ENCODE assay signal across 10 mouse cellular contexts in genomic region chr9:112111610-112112009, GRCm38 (mm10).
DNase-seq lines count a peak whose midpoint lies in the region; ATAC-seq and TF ChIP-seq lines count a peak whose summit lies in the region.
"Had no signal": no experiment of that assay in that cellular context is flagged by ENCODE, and none has a peak within 500 bp of the region (broad histone marks: within the 10 kb centered on the region; RNA-seq: fewer than 3 reads in every experiment).

No protein-coding gene starts in this region.

- no peak overlapping the region for H3K9ac ChIP-seq in hindbrain, postnatal 0 days (replicated peaks; ENCODE audit: low read length)
- no peak overlapping the region for H3K9ac ChIP-seq in ES-E14 (ENCODE audit: insufficient read depth, low read depth, low read length, poor library complexity, severe bottlenecking)
- H3K9ac ChIP-seq in liver, embryonic 13.5 days = no peak overlapping the region
- H3K9ac ChIP-seq: hindbrain, embryonic 15.5 days had no signal

- H3K9me3 ChIP-seq in hindbrain, postnatal 0 days (ENCODE audit: low read length) = no peaks in the 10 kb centered on the region
- no peaks in the 10 kb centered on the region for H3K9me3 ChIP-seq in hindbrain, embryonic 10.5 days
- H3K9me3 ChIP-seq in ES-E14 (ENCODE audit: control insufficient read depth, insufficient read depth, low read depth, low read length) = no peaks in the 10 kb centered on the region
- H3K9me3 ChIP-seq in liver, embryonic 13.5 days (replicated peaks) = no peaks in the 10 kb centered on the region
- H3K9me3 ChIP-seq: hindbrain, embryonic 15.5 days had no signal

- 94% methylated on average over 5 of the region's 5 CpGs for WGBS in hindbrain, postnatal 0 days
- WGBS in hindbrain, embryonic 10.5 days = 91% methylated on average over 5 of the region's 5 CpGs
- WGBS in liver, embryonic 13.5 days (ENCODE audit: insufficient replicate concordance) = 66% methylated on average over 5 of the region's 5 CpGs

- H3K4me3 ChIP-seq in hindbrain, postnatal 0 days (ENCODE audit: low read length) = no peak overlapping the region
- H3K4me3 ChIP-seq in hindbrain, embryonic 10.5 days = no peak overlapping the region
- no peak overlapping the region for H3K4me3 ChIP-seq in ES-E14 (ENCODE audit: insufficient read depth in 1 of 2, low read depth in 1 of 2, low read length in 2 of 2, poor library complexity in 1 of 2, severe bottlenecking in 1 of 2)
- H3K4me3 ChIP-seq in liver, embryonic 13.5 days (replicated peaks) = no peak overlapping the region
- H3K4me3 ChIP-seq: hindbrain, embryonic 15.5 days had no signal

- ATAC-seq in hindbrain, postnatal 0 days = no peak
- no peak for ATAC-seq in liver, embryonic 13.5 days (ENCODE audit: low read depth)

- H3K36me3 ChIP-seq in hindbrain, postnatal 0 days (ENCODE audit: insufficient read depth, low read length) = peaks cover 6% of the 10 kb centered on the region; the same call in 1 of the 2 replicates
- H3K36me3 ChIP-seq in hindbrain, embryonic 10.5 days = no peaks in the 10 kb centered on the region
- H3K36me3 ChIP-seq in ES-E14 (ENCODE audit: control insufficient read depth, insufficient read depth, low read length, poor library complexity, severe bottlenecking) = no peaks in the 10 kb centered on the region
- no peaks in the 10 kb centered on the region for H3K36me3 ChIP-seq in liver, embryonic 13.5 days
- H3K36me3 ChIP-seq: hindbrain, embryonic 15.5 days had no signal

- H3K4me1 ChIP-seq in hindbrain, postnatal 0 days (ENCODE audit: insufficient read depth, low read length) = no peaks in the 10 kb centered on the region
- no peaks in the 10 kb centered on the region for H3K4me1 ChIP-seq in hindbrain, embryonic 10.5 days (replicated peaks)
- H3K4me1 ChIP-seq in ES-E14 (ENCODE audit: control insufficient read depth in 2 of 2, insufficient read depth in 2 of 2, low read length in 2 of 2, poor library complexity in 1 of 2) = no peaks in the 10 kb centered on the region
- no peaks in the 10 kb centered on the region for H3K4me1 ChIP-seq in liver, embryonic 13.5 days (replicated peaks)

- no peak overlapping the region for H3K27ac ChIP-seq in hindbrain, postnatal 0 days
- no peak overlapping the region for H3K27ac ChIP-seq in hindbrain, embryonic 10.5 days
- no peak overlapping the region for H3K27ac ChIP-seq in ES-E14 (ENCODE audit: insufficient read depth, low read depth, low read length, poor library complexity, severe bottlenecking)
- H3K27ac ChIP-seq in liver, embryonic 13.5 days = no peak overlapping the region
- H3K27ac ChIP-seq: hindbrain, embryonic 15.5 days had no signal

- in situ Hi-C loops in ES-E14 (cut with MboI; ENCODE audit: low sequenced_read_pairs in 2 of 2, unreplicated experiment in 2 of 2) = no loop called here

- H3K27me3 ChIP-seq in hindbrain, postnatal 0 days (ENCODE audit: insufficient read depth, low read length) = no peaks in the 10 kb centered on the region
- H3K27me3 ChIP-seq in hindbrain, embryonic 10.5 days (ENCODE audit: insufficient read depth, poor library complexity, severe bottlenecking) = no peaks in the 10 kb centered on the region; the same call in 1 of the 2 replicates
- no peaks in the 10 kb centered on the region for H3K27me3 ChIP-seq in liver, embryonic 13.5 days
- H3K27me3 ChIP-seq: hindbrain, embryonic 15.5 days had no signal

- TF ChIP-seq CTCF in hindbrain, postnatal 0 days (IDR thresholded peaks at IDR 0.05; ENCODE audit: low read depth) = peak; percentile 59

- H3K4me2 ChIP-seq in hindbrain, postnatal 0 days (ENCODE audit: low read depth, low read length) = no peak overlapping the region
- no peak overlapping the region for H3K4me2 ChIP-seq in liver, embryonic 13.5 days
- H3K4me2 ChIP-seq: hindbrain, embryonic 15.5 days had no signal

- peak; percentile 39 for DNase-seq in hindbrain, postnatal 0 days (ENCODE audit: low spot score)
- DNase-seq in hindbrain, embryonic 10.5 days (ENCODE audit: low spot score) = no peak
- DNase-seq in 3T3-L1 (ENCODE audit: low read depth, low spot score) (peak; percentile 1), ES-E14 (ENCODE audit: low read depth, low spot score) (no peak)
- peak; percentile 17 for DNase-seq in liver, embryonic 13.5 days
- DNase-seq in frontal cortex, postnatal 25 days (ENCODE audit: low spot score in 2 of 2) = no peak
- DNase-seq in frontal cortex, postnatal 10 days (ENCODE audit: low spot score in 2 of 2) = no peak
- DNase-seq in gastrocnemius, postnatal 4 days (ENCODE audit: low spot score in 2 of 2) = no peak
- DNase-seq: heart, adult 18-20 months had no signal

TF ChIP-seq in ES-E14, 5 proteins besides CTCF, POLR2A, EP300 and RAD21:
- TF ChIP-seq ZC3H11A (IDR thresholded peaks at IDR 0.05; ENCODE audit: borderline replicate concordance, low read depth, low read length) (peak; percentile 59; the same call in 1 of the 2 replicates), MAFK (IDR thresholded peaks at IDR 0.05; ENCODE audit: insufficient read depth, low read depth, low read length) (no peak)

Comparison
In these comparisons a context has a peak if more than half of its experiments do, and no peak if none do; other contexts are left out.
1. DNase-seq: peak in hindbrain, postnatal 0 days (single experiment), 3T3-L1 (single experiment) and liver, embryonic 13.5 days (single experiment); none in hindbrain, embryonic 10.5 days (single experiment), ES-E14 (single experiment), frontal cortex, postnatal 25 days (0 of 2), frontal cortex, postnatal 10 days (0 of 2) and gastrocnemius, postnatal 4 days (0 of 2).